Mouse (Mus musculus) ES-Bruce4 (cell line): ENCODE measurements around the gene Trim10.

Source experiments
- CTCF ChIP-seq: IDR thresholded peaks from one replicate; pipeline ENCODE4 v1.8.1; 2011; ENCODE audit warnings: low read depth, low read length
- POLR2A ChIP-seq: IDR thresholded peaks from one replicate; pipeline ENCODE4 v1.8.1; 2011; ENCODE audit warnings: low read length; ENCODE audit not compliant: insufficient read depth

GRCm38 (mm10) chr17:36848911-36849310 lies 20.5 kb upstream of the Trim10 start:
- TF ChIP-seq CTCF (no peak), POLR2A (no peak)
